Mouse (Mus musculus) ES-E14 (cell line): ENCODE measurements around the gene Dynll2.

ENCODE experiments used
- HCFC1 ChIP-seq: IDR thresholded peaks from 2 replicates; pipeline ENCODE4 v1.6.1; 2012; ENCODE audit warnings: low read length, inconsistent platforms, borderline replicate concordance; ENCODE audit not compliant: insufficient read depth
- ZC3H11A ChIP-seq: IDR thresholded peaks from 2 replicates; pipeline ENCODE4 v1.6.1; 2012; ENCODE audit warnings: low read depth, mild to moderate bottlenecking, inconsistent platforms, low read length, borderline replicate concordance
- ZNF384 ChIP-seq: IDR thresholded peaks from 2 replicates; pipeline ENCODE4 v1.6.1; 2012; ENCODE audit warnings: low read depth, low read length, inconsistent platforms

GRCm38 (mm10) chr11:88008641-88009040 lies 21.3 kb upstream of the Dynll2 start:
- TF ChIP-seq ZNF384 (no peak), HCFC1 (no peak), ZC3H11A (no peak)
